Mouse (Mus musculus): ENCODE measurements at regions not wholly inside any gene's neighbourhood (a gene's known extent, or its start where the extent isn't known, plus 50 kb on each side); places are given as distances from the start of the nearest gene placed in this dataset.

- TF ChIP-seq EP300 (IDR thresholded peaks at IDR 0.05; ENCODE audit: low read depth): no peak
- TF ChIP-seq CTCF (IDR thresholded peaks at IDR 0.05; ENCODE audit: low read depth): no peak
Observed at GRCm38 (mm10) chr9:30794701-30795407, 127.4 kb downstream of the Adamts15 start.
